Mouse (Mus musculus): ENCODE data around the gene Ttll1.
"Not testable (repeated sequence)": the region's sequence is repeated elsewhere in the genome, so short reads cannot be mapped to it uniquely, and the experiment has no call there.

Gene Ttll1

GRCm38 (mm10) chr15:83523638-83524332, 13.1 kb upstream of the Ttll1 start:
- DNase-seq (ENCODE audit: low read depth), result no peak

- no peak for DNase-seq (ENCODE audit: low read depth)
Observed at GRCm38 (mm10) chr15:83523196-83523595, 12.5 kb upstream of the Ttll1 start.

GRCm38 (mm10) chr15:83520861-83521382, 10.2 kb upstream of the Ttll1 start:
- no peak for DNase-seq (ENCODE audit: low read depth)

GRCm38 (mm10) chr15:83518215-83519048, 7.7 kb upstream of the Ttll1 start:
- peak; percentile 74 for DNase-seq (ENCODE audit: low read depth)

GRCm38 (mm10) chr15:83515018-83515417, 4.3 kb upstream of the Ttll1 start:
- DNase-seq (ENCODE audit: low read depth), result no peak

GRCm38 (mm10) chr15:83512489-83513281, 2.0 kb upstream of the Ttll1 start:
- DNase-seq (ENCODE audit: low read depth), result no peak

- no peak for DNase-seq (ENCODE audit: low read depth)
Observed at GRCm38 (mm10) chr15:83509950-83510804, 516 bp downstream of the Ttll1 start.

- not testable (repeated sequence) for DNase-seq (ENCODE audit: low read depth)
Observed at GRCm38 (mm10) chr15:83501483-83501882, 9.2 kb downstream of the Ttll1 start.

GRCm38 (mm10) chr15:83500352-83500751, 10.3 kb downstream of the Ttll1 start:
- no peak for DNase-seq (ENCODE audit: low read depth)

GRCm38 (mm10) chr15:83499211-83499755, 11.4 kb downstream of the Ttll1 start:
- DNase-seq (ENCODE audit: low read depth), result no peak

- no peak for DNase-seq (ENCODE audit: low read depth)
Observed at GRCm38 (mm10) chr15:83497299-83497698, 13.4 kb downstream of the Ttll1 start.

GRCm38 (mm10) chr15:83495787-83496367, 14.8 kb downstream of the Ttll1 start:
- no peak for DNase-seq (ENCODE audit: low read depth)

GRCm38 (mm10) chr15:83495195-83495594, 15.5 kb downstream of the Ttll1 start:
- DNase-seq (ENCODE audit: low read depth), result no peak

GRCm38 (mm10) chr15:83494572-83494920, 16.1 kb downstream of the Ttll1 start:
- no peak for DNase-seq (ENCODE audit: low read depth)

GRCm38 (mm10) chr15:83493856-83494571, 16.7 kb downstream of the Ttll1 start:
- no peak for DNase-seq (ENCODE audit: low read depth)

GRCm38 (mm10) chr15:83491891-83492290, 18.8 kb downstream of the Ttll1 start:
- DNase-seq (ENCODE audit: low read depth), result no peak

- DNase-seq (ENCODE audit: low read depth), result no peak
Observed at GRCm38 (mm10) chr15:83489471-83489870, 21.2 kb downstream of the Ttll1 start.

- no peak for DNase-seq (ENCODE audit: low read depth)
Observed at GRCm38 (mm10) chr15:83487477-83488115, 23.1 kb downstream of the Ttll1 start.

GRCm38 (mm10) chr15:83484311-83484710, 26.4 kb downstream of the Ttll1 start:
- DNase-seq (ENCODE audit: low read depth), result no peak

- DNase-seq (ENCODE audit: low read depth), result no peak
Observed at GRCm38 (mm10) chr15:83483482-83483881, 27.2 kb downstream of the Ttll1 start.

All from c-Kit-positive CD71-negative TER-119-negative erythroid progenitor cells, embryonic 14.5 days (primary cell).